Mouse (Mus musculus) stomach, postnatal 0 days (tissue): ENCODE measurements around the gene Olfr312.

Source experiments
- CTCF ChIP-seq: IDR thresholded peaks from 2 replicates; pipeline ENCODE4 v1.5.1; 2016; ENCODE audit warnings: antibody characterized with exemption, low read depth, mild to moderate bottlenecking, moderate library complexity
- EP300 ChIP-seq: optimal IDR thresholded peaks from 2 replicates; pipeline ENCODE3; 2016; ENCODE audit warnings: antibody characterized with exemption

GRCm38 (mm10) chr11:58847636-58848035 is 18.6 kb downstream of the Olfr312 start:
- TF ChIP-seq EP300 (no peak), CTCF (no peak)
